Mouse (Mus musculus) embryonic facial prominence, embryonic 10.5 days (tissue): ENCODE measurements around the gene Slc16a14. TPM values are rescaled to one million over a fixed set of nuclear protein-coding genes. Genes with fewer than 3 reads are reported as not detected.

Experiments
- DNase-seq: peaks from one replicate; pipeline ENCODE4 v3.0.0-alpha.2; 2017; ENCODE audit warnings: low spot score
- H3K27ac ChIP-seq: fragments of 300-500 bp; sonication (generic); replicated peaks from 2 replicates; pipeline ENCODE4 v1.5.1; 2016; ENCODE audit warnings: mild to moderate bottlenecking
- H3K27me3 ChIP-seq: fragments of 300-500 bp; sonication (generic); replicated peaks from 2 replicates; pipeline ENCODE4 v1.6.1; 2016; ENCODE audit warnings: low read depth, mild to moderate bottlenecking; ENCODE audit not compliant: poor library complexity, severe bottlenecking
- H3K36me3 ChIP-seq: fragments of 300-500 bp; sonication (generic); replicated peaks from 2 replicates; pipeline ENCODE4 v1.6.1; 2016; ENCODE audit warnings: mild to moderate bottlenecking, moderate library complexity
- H3K4me1 ChIP-seq: fragments of 300-500 bp; sonication (generic); 2 replicates; pipeline ENCODE4 v1.6.1; 2016
- H3K4me3 ChIP-seq: fragments of 300-500 bp; sonication (generic); 2 replicates; pipeline ENCODE4 v1.5.1; 2016; ENCODE audit warnings: mild to moderate bottlenecking, moderate library complexity
- H3K9me3 ChIP-seq: fragments of 300-500 bp; sonication (generic); 2 replicates; pipeline ENCODE4 v1.6.1; 2016; ENCODE audit warnings: mild to moderate bottlenecking
- WGBS: fragments of 180-500 bp; shearing (Covaris S2); methylation state at CpG from one replicate; pipeline ENCODE4 v1.1.7; 2016; 5-methylcytosine and 5-hydroxymethylcytosine counted together
- polyA plus RNA-seq: library from polyadenylated mRNA; unstranded; fragments of >200 nt; fragmentation: Nextera tagmentation; extraction: Ambion mirVana; gene quantifications from 2 replicates; pipeline ENCODE4 v1.2.1, GENCODE M21; 2016

Gene Slc16a14
- polyA plus RNA-seq, 1 experiment from 2014 or later: 0.20 TPM

- no peaks in the 10 kb centered on the region for H3K27me3 ChIP-seq
- H3K27ac ChIP-seq: no peak overlapping the region
- no peaks in the 10 kb centered on the region for H3K9me3 ChIP-seq
- 87% methylated on average over 2 of the region's 2 CpGs for WGBS
- H3K36me3 ChIP-seq: no peaks in the 10 kb centered on the region
- DNase-seq: no peak
- H3K4me1 ChIP-seq: peaks cover 11% of the 10 kb centered on the region
- H3K4me3 ChIP-seq: no peak overlapping the region
These were observed 57.3 kb downstream of the Slc16a14 start for GRCm38 (mm10) chr1:84877590-84877989.

- Histone ChIP-seq H3K9me3 (no peaks in the 10 kb centered on the region), H3K36me3 (no peaks in the 10 kb centered on the region), H3K4me3 (no peak overlapping the region), H3K4me1 (peaks cover 18% of the 10 kb centered on the region), H3K27ac (no peak overlapping the region), H3K27me3 (no peaks in the 10 kb centered on the region)
- DNase-seq: no peak
- WGBS: 47% methylated on average over 4 of the region's 4 CpGs
These were observed 62.0 kb downstream of the Slc16a14 start for GRCm38 (mm10) chr1:84872939-84873338.

- no peak overlapping the region for H3K27ac ChIP-seq
- DNase-seq: no peak
- WGBS: 15% methylated on average over 3 of the region's 3 CpGs
- no peak overlapping the region for H3K4me3 ChIP-seq
- no peaks in the 10 kb centered on the region for H3K36me3 ChIP-seq
- no peaks in the 10 kb centered on the region for H3K27me3 ChIP-seq
- peaks cover 18% of the 10 kb centered on the region for H3K4me1 ChIP-seq
- H3K9me3 ChIP-seq: no peaks in the 10 kb centered on the region
These were observed 62.8 kb downstream of the Slc16a14 start for GRCm38 (mm10) chr1:84872105-84872504.

- no peaks in the 10 kb centered on the region for H3K9me3 ChIP-seq
- H3K4me3 ChIP-seq: no peak overlapping the region
- no peak for DNase-seq
- WGBS: 62% methylated on average over 6 of the region's 6 CpGs
- no peaks in the 10 kb centered on the region for H3K27me3 ChIP-seq
- no peak overlapping the region for H3K27ac ChIP-seq
- peaks cover 18% of the 10 kb centered on the region for H3K4me1 ChIP-seq
- H3K36me3 ChIP-seq: no peaks in the 10 kb centered on the region
These were observed 63.8 kb downstream of the Slc16a14 start for GRCm38 (mm10) chr1:84871131-84871530.

GRCm38 (mm10) chr1:84869498-84869897 lies 65.4 kb downstream of the Slc16a14 start:
- Histone ChIP-seq H3K9me3 (no peaks in the 10 kb centered on the region), H3K4me1 (peaks cover 21% of the 10 kb centered on the region), H3K4me3 (no peak overlapping the region), H3K36me3 (no peaks in the 10 kb centered on the region), H3K27me3 (no peaks in the 10 kb centered on the region), H3K27ac (no peak overlapping the region)
- 45% methylated on average over 7 of the region's 7 CpGs for WGBS
- no peak for DNase-seq

GRCm38 (mm10) chr1:84868841-84869240 lies 66.1 kb downstream of the Slc16a14 start:
- Histone ChIP-seq H3K36me3 (no peaks in the 10 kb centered on the region), H3K9me3 (no peaks in the 10 kb centered on the region), H3K27me3 (no peaks in the 10 kb centered on the region), H3K4me1 (peaks cover 26% of the 10 kb centered on the region), H3K27ac (no peak overlapping the region), H3K4me3 (no peak overlapping the region)
- no peak for DNase-seq
- WGBS: 73% methylated on average over 4 of the region's 4 CpGs

- Histone ChIP-seq H3K4me3 (no peak overlapping the region), H3K36me3 (no peaks in the 10 kb centered on the region), H3K4me1 (peaks cover 26% of the 10 kb centered on the region), H3K27ac (no peak overlapping the region), H3K27me3 (no peaks in the 10 kb centered on the region), H3K9me3 (no peaks in the 10 kb centered on the region)
- no peak for DNase-seq
These were observed 66.6 kb downstream of the Slc16a14 start for GRCm38 (mm10) chr1:84868311-84868710.

GRCm38 (mm10) chr1:84866706-84867230 lies 68.2 kb downstream of the Slc16a14 start:
- H3K4me3 ChIP-seq: no peak overlapping the region
- WGBS: 94% methylated on average over 3 of the region's 3 CpGs
- H3K4me1 ChIP-seq: peaks cover 20% of the 10 kb centered on the region
- H3K36me3 ChIP-seq: no peaks in the 10 kb centered on the region
- no peaks in the 10 kb centered on the region for H3K9me3 ChIP-seq
- no peaks in the 10 kb centered on the region for H3K27me3 ChIP-seq
- no peak for DNase-seq
- no peak overlapping the region for H3K27ac ChIP-seq

GRCm38 (mm10) chr1:84866231-84866630 lies 68.7 kb downstream of the Slc16a14 start:
- peaks cover 17% of the 10 kb centered on the region for H3K4me1 ChIP-seq
- H3K4me3 ChIP-seq: no peak overlapping the region
- no peaks in the 10 kb centered on the region for H3K36me3 ChIP-seq
- no peaks in the 10 kb centered on the region for H3K9me3 ChIP-seq
- DNase-seq: no peak
- no peak overlapping the region for H3K27ac ChIP-seq
- no peaks in the 10 kb centered on the region for H3K27me3 ChIP-seq
- WGBS: 90% methylated on average over 6 of the region's 6 CpGs

- H3K36me3 ChIP-seq: no peaks in the 10 kb centered on the region
- H3K4me1 ChIP-seq: peaks cover 17% of the 10 kb centered on the region
- H3K27me3 ChIP-seq: no peaks in the 10 kb centered on the region
- no peak overlapping the region for H3K27ac ChIP-seq
- WGBS: 27% methylated on average over 2 of the region's 2 CpGs
- H3K9me3 ChIP-seq: no peaks in the 10 kb centered on the region
- H3K4me3 ChIP-seq: no peak overlapping the region
- DNase-seq: no peak
These were observed 70.3 kb downstream of the Slc16a14 start for GRCm38 (mm10) chr1:84864645-84865044.

- no peaks in the 10 kb centered on the region for H3K27me3 ChIP-seq
- H3K36me3 ChIP-seq: no peaks in the 10 kb centered on the region
- 57% methylated on average over 1 of the region's 1 CpGs for WGBS
- H3K4me1 ChIP-seq: peaks cover 8% of the 10 kb centered on the region; the same call in 1 of the 2 replicates
- no peak overlapping the region for H3K27ac ChIP-seq
- H3K9me3 ChIP-seq: no peaks in the 10 kb centered on the region
- no peak for DNase-seq
- H3K4me3 ChIP-seq: no peak overlapping the region
These were observed 73.7 kb downstream of the Slc16a14 start for GRCm38 (mm10) chr1:84861255-84861630.

GRCm38 (mm10) chr1:84860360-84861254 lies 74.3 kb downstream of the Slc16a14 start:
- Histone ChIP-seq H3K9me3 (no peaks in the 10 kb centered on the region), H3K4me3 (no peak overlapping the region), H3K4me1 (peaks cover 8% of the 10 kb centered on the region; the same call in 1 of the 2 replicates), H3K27me3 (no peaks in the 10 kb centered on the region), H3K36me3 (no peaks in the 10 kb centered on the region), H3K27ac (no peak overlapping the region)
- 79% methylated on average over 10 of the region's 10 CpGs for WGBS
- DNase-seq: no peak

- Histone ChIP-seq H3K27me3 (no peaks in the 10 kb centered on the region), H3K36me3 (no peaks in the 10 kb centered on the region), H3K4me3 (no peak overlapping the region), H3K9me3 (no peaks in the 10 kb centered on the region), H3K4me1 (peaks cover 5% of the 10 kb centered on the region; the same call in 1 of the 2 replicates), H3K27ac (no peak overlapping the region)
- WGBS: 89% methylated on average over 6 of the region's 6 CpGs
- no peak for DNase-seq
These were observed 75.3 kb downstream of the Slc16a14 start for GRCm38 (mm10) chr1:84859597-84859996.
